ENCODE assay signal across 30 mouse cellular contexts in the genomic region with DNA sequence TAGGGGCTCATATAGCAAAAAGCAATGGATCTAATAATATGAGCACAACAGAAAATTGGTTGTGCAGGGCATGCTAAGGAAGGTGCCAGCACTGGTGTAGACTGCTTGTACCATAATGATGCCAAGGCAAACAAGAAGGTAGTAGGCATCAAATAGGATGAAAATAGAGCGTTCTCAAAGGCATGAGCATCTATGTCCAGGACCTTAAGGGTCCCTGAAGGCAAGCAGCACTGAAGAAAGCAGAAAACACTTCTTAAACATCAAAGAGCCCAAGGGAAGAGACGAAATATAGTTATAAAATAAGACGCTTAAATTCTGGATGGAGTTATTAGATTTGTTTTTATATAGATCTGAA.
"Had no signal": no experiment of that assay in that cellular context is flagged by ENCODE, and none has a peak within 500 bp of the region (broad histone marks: within the 10 kb centered on the region; RNA-seq: fewer than 3 reads in every experiment).

No protein-coding gene starts in this region.

- H3K9me3 ChIP-seq: limb, embryonic 15.5 days; liver, embryonic 12.5 days; liver, embryonic 13.5 days; liver, embryonic 15.5 days; lung, embryonic 15.5 days; midbrain, embryonic 10.5 days; midbrain, embryonic 12.5 days; midbrain, embryonic 15.5 days; neural tube, embryonic 12.5 days; neural tube, embryonic 13.5 days had no signal

- H3K4me3 ChIP-seq: left cerebral cortex, adult 2 months; limb, embryonic 15.5 days; liver, embryonic 12.5 days; liver, embryonic 13.5 days; liver, embryonic 15.5 days; lung, embryonic 15.5 days; megakaryocyte, embryonic 14.5 days; midbrain, embryonic 10.5 days; midbrain, embryonic 12.5 days; midbrain, embryonic 15.5 days; myocyte; neural tube, embryonic 12.5 days; neural tube, embryonic 13.5 days had no signal

- H3K4me2 ChIP-seq: limb, embryonic 15.5 days; liver, embryonic 11.5 days; liver, embryonic 12.5 days; liver, embryonic 13.5 days; liver, embryonic 15.5 days; lung, embryonic 14.5 days; lung, embryonic 15.5 days; midbrain, embryonic 11.5 days; midbrain, embryonic 12.5 days; midbrain, embryonic 15.5 days; neural tube, embryonic 12.5 days; neural tube, embryonic 13.5 days had no signal

- H3K27me3 ChIP-seq: limb, embryonic 15.5 days; liver, embryonic 12.5 days; liver, embryonic 13.5 days; liver, embryonic 15.5 days; lung, embryonic 15.5 days; megakaryocyte, embryonic 14.5 days; midbrain, embryonic 12.5 days; midbrain, embryonic 15.5 days; neural tube, embryonic 12.5 days; neural tube, embryonic 13.5 days had no signal

- H3K9ac ChIP-seq: limb, embryonic 15.5 days; liver, embryonic 12.5 days; liver, embryonic 13.5 days; liver, embryonic 14.5 days; liver, embryonic 15.5 days; liver, postnatal 0 days; lung, embryonic 14.5 days; lung, embryonic 15.5 days; midbrain, embryonic 12.5 days; midbrain, embryonic 15.5 days; neural tube, embryonic 12.5 days; neural tube, embryonic 13.5 days had no signal

- ATAC-seq: liver, embryonic 12.5 days; liver, postnatal 0 days; lung, postnatal 0 days; midbrain, embryonic 15.5 days; midbrain, embryonic 16.5 days had no signal

- H3K4me1 ChIP-seq: limb, embryonic 15.5 days; liver, embryonic 12.5 days; liver, embryonic 13.5 days; liver, embryonic 15.5 days; lung, embryonic 15.5 days; megakaryocyte, embryonic 14.5 days; midbrain, embryonic 10.5 days; midbrain, embryonic 12.5 days; midbrain, embryonic 15.5 days; neural tube, embryonic 12.5 days; neural tube, embryonic 13.5 days had no signal

- H3K36me3 ChIP-seq: limb, embryonic 15.5 days; liver, embryonic 12.5 days; liver, embryonic 13.5 days; liver, embryonic 15.5 days; lung, embryonic 15.5 days; midbrain, embryonic 10.5 days; midbrain, embryonic 12.5 days; midbrain, embryonic 15.5 days; neural tube, embryonic 12.5 days; neural tube, embryonic 13.5 days had no signal

- DNase-seq: left cerebral cortex, postnatal 4 days; liver; liver, embryonic 13.5 days; liver, postnatal 0 days; lung, adult 18-20 months; lung, adult 2 months; lung, embryonic 14.5 days; lung, postnatal 10 days; lung, postnatal 14 days; lung, postnatal 36 days; lung, postnatal 4 days; midbrain, embryonic 14.5 days had no signal

- H3K27ac ChIP-seq: left cerebral cortex, adult 2 months; limb, embryonic 15.5 days; liver, embryonic 12.5 days; liver, embryonic 13.5 days; liver, embryonic 14.5 days; liver, embryonic 15.5 days; lung, embryonic 15.5 days; macrophage; midbrain, embryonic 10.5 days; midbrain, embryonic 12.5 days; midbrain, embryonic 15.5 days; neural tube, embryonic 12.5 days; neural tube, embryonic 13.5 days had no signal
